Mouse (Mus musculus): ENCODE data around the gene Gm28102. TPM values are rescaled to one million over a fixed set of nuclear protein-coding genes. Genes with fewer than 3 reads are reported as not detected.
"Not testable (repeated sequence)": the region's sequence is repeated elsewhere in the genome, so short reads cannot be mapped to it uniquely, and the experiment has no call there.

Gene Gm28102
- polyA plus RNA-seq (2015; fragmentation: Nextera tagmentation; extraction: Ambion mirVana): not detected in 2 replicates

GRCm38 (mm10) chrY:88053015-88053414, at the start of gene Gm28102:
TSS of gene Gm28102 (plus strand) at chrY:88053315.
- not testable (repeated sequence) for H3K9me3 ChIP-seq (ENCODE audit: control insufficient read depth, low read length); ATAC-seq; H3K4me1 ChIP-seq (replicated peaks; ENCODE audit: control insufficient read depth, insufficient read depth, low read length); H3K4me2 ChIP-seq (ENCODE audit: low read length); H3K9ac ChIP-seq (replicated peaks; ENCODE audit: low read depth, low read length); H3K27ac ChIP-seq (ENCODE audit: low read length); H3K4me3 ChIP-seq (replicated peaks; ENCODE audit: low read length); H3K36me3 ChIP-seq (ENCODE audit: control insufficient read depth, insufficient read depth); H3K27me3 ChIP-seq (replicated peaks; ENCODE audit: control insufficient read depth, insufficient read depth, low read length)
- 80% methylated on average over 1 of the region's 7 CpGs for WGBS
